Mouse (Mus musculus): Measurements from ENCODE around the gene Oprd1. TPM values are rescaled to one million over a fixed set of nuclear protein-coding genes. Genes with fewer than 3 reads are reported as not detected.
A peak's percentile ranks its signal among the peaks of the same experiment; 100 is the strongest.

Oprd1 gene
- total RNA-seq, 2 experiments from 2014 or later: not detected

DNA sequence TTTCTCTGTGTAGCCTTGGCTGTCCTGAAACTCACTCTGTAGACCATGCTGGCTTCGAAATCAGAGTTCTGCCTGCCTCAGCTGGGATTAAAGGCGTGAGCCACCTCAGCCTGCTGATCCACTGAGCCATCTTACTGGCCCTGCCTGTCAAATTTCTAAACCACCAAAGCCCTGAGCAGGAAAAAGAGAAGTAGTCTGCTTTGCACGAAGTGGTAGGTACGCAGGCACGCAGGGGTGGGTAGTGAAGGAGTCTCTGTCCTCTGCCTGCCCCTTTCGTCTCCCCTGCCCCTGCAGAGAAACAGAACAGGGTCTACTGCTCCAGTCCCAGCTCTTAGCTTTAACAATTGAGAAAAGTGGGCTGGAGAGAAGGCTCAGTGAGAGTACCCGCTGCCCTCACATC is 59.2 kb downstream of the Oprd1 start:
- ATAC-seq (ENCODE audit: poor library complexity, severe bottlenecking): peak; percentile 33; the same call in 1 of the 2 replicates

DNA sequence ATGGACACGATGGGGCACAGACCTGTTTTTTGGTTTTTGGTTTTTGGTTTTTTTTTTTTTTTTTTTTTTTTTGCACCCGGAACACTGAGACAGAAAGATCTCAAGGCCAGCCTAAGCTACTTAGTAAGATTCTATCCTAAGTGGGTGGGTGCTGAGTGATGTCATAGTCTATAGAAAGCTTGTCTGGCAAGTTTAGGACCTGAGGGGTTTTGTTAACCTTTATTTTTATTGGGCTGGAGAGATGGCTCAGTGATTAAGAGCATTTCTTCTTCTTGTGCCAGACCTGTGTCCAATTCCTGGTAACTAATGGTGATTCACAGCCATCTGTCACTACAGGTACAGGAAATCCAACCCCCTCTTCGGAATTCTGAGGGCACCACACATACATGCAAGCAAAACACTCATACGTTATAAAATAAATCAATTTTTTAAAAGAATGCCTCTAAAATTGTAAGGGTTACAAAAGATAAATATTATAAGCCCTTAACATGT is 63.7 kb downstream of the Oprd1 start:
- ATAC-seq (ENCODE audit: poor library complexity, severe bottlenecking): no peak

DNA sequence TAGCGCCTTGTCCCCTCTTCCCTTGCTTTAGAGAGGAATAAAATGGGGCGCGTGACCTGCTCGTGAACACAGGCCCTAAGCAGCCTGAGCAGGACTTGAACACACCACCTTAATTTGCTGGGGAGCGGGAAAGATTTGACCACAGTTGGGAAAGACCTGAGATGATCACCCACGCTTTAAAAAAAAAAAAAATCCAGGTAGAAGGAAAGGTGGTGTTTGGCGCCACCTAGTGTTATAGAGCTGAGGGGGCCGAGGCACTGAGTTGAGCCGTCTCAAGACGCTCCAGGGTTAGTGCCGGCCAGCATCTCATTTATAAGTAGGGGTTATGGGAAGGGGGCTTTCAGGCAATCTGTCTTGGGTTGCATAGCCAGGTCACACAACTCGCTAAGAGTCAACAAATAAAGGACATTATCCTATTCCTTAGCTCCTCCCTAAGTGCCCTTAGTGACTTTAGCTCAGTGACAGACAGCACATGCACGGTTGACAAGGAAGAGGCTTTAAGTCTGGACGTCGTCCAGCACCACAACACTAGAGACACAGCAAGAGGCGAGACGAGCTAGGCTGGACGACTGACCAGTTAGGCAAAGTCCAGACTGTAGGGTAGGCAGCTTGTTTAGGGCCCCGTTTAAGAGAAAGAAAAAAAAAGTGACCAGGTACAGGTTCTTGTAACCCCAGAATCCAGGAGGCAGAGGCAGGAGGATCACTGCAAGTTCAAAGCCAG is 64.6 kb downstream of the Oprd1 start:
- ATAC-seq (ENCODE audit: poor library complexity, severe bottlenecking): peak; percentile 22; the same call in 1 of the 2 replicates

DNA sequence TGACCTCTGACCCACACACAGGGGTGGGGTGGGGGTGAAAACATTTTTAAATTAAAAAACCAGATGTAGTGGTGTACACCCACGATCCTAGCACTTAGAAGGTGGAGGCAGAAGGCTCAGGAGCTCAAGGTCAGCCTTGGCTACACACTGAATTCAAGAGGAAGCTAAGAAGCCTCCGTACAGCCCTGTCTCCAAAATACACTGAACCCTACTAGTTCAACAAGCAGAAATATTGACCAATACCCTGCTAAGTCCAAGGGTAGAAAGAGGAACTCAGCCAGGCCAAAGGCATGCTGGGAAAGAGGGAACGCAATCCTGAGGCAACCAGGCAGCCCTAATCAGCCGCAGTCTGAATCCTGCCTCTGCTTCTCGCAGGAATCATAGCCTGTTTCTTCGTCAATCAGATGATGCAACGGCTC is 66.0 kb downstream of the Oprd1 start:
- ATAC-seq (ENCODE audit: poor library complexity, severe bottlenecking): peak; percentile 55

DNA sequence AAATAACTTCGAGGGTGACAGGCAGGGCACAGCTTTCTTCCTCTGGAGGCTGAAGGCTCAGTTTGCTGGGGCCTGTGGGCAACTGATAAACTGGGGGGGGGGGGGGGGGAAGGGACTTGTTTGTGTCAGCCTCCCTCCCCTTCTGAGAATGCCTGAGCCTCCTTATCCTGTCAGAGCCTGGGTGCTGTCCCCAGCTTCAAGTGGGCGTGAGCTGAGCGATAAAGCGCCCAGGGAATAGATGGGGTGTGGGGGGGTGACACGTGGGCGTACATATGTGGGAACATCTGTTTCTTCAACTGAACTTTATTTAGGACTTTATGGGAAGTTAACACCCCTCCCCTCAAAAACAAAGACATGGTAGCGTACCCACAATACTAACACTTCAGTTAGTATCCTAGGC is 66.8 kb downstream of the Oprd1 start:
- no peak for ATAC-seq (ENCODE audit: poor library complexity, severe bottlenecking)

DNA sequence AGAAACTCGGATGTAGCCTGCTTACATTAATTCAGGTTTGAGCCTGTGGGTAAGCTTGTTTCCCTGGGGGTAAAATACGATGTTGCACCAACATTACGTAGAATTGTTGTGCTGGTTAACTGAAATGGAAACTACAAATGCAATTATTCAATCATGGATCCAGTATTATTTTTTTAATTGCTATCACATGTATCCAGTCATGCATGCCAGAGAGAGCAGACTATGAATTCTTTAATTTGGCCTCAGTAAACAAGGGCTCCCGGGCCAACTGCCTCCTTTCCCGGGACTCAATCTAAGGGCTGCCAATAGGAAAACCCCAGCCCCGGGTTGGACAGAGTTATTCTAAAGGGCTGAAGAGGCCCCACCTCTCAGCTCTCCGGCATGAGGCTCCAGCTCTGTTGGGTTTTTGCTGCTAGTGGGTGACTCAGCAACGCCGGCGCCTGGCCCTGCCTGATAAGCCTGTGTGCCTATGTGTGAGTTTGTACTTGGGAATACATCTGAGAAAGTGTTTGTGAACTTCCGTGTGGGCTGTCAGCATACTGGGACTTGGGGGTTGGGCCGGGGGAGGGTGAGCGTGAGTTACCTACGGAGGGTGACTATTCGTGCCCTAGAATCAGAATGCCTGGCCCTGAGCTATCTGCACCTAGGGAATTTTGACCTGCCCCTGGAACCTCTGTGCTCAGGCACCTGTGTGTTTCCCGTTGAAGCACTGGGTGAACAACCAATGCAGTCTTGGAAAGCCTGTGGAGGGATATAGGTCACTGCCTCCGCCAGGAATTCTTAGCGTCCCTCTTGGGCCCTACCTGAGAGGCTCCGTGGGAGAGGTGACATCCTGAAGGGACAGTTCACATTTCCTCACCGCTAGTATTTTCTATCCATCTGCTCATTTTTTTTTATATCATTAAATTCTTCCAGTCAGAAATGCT is 67.5 kb downstream of the Oprd1 start:
- no peak for ATAC-seq (ENCODE audit: poor library complexity, severe bottlenecking)

DNA sequence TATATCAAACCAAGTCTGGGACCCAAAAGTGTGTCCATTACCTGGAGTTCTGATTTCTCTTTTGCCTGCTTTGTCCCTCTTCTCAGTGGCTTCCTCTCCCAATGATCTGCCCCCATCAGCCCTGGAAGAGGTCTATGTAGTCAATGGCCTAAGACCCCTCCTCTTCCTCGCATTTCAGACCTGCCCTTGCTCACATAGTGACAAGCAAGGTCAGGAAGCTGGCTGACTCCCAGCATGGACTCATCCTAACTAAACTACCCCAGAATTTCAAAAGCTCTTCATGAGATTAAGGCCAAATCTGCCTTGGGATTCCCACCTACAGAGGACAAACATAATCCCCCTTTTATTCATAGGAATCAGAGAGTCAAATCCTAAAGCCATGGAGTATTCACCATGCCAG is 68.5 kb downstream of the Oprd1 start:
- ATAC-seq (ENCODE audit: poor library complexity, severe bottlenecking): no peak

DNA sequence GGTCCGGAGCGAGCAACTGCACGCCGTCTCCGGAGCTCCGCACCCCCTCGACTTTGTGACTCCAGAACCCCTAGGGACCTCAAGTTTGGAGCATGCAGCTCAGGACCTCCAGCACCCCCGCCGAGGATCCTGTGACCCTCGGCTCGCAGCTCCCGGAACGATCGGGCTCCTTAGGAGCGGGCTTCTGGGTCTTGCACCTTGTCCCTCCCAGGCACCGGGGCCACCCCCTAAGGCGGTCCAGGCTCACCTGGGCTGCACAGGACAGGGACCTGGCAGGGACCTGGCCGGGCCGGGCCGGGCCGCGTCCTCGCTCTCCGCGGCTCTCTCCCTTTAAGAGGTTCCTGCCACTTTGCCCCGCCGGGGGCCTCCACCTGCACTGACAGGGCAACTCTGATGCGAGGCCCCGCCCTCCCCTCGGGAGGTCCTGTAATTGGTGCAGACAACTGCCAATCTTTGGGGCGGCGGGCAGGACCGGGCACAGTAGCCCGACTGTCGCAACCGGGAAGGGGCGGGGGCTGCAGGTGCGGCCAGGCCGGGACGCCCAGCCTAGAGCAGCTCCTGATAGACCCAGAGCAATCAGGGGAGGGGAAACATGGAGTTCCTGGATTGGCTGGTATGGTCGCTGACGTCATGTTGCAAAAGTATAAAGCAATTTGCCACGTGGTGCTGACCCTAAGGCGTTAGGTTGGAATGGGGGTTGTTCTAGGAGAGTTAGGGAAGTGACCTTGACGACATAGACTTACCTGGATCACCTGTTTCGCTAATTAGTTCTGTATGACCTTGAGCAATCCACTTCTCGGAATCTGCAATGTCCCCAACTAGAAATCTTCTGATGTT is 69.1 kb downstream of the Oprd1 start, which contains the start of gene Epb41:
TSS of gene Epb41 (minus strand) at position 389 of the 837 bp plus-strand sequence.
- peak; percentile 78 for ATAC-seq (ENCODE audit: poor library complexity, severe bottlenecking)

DNA sequence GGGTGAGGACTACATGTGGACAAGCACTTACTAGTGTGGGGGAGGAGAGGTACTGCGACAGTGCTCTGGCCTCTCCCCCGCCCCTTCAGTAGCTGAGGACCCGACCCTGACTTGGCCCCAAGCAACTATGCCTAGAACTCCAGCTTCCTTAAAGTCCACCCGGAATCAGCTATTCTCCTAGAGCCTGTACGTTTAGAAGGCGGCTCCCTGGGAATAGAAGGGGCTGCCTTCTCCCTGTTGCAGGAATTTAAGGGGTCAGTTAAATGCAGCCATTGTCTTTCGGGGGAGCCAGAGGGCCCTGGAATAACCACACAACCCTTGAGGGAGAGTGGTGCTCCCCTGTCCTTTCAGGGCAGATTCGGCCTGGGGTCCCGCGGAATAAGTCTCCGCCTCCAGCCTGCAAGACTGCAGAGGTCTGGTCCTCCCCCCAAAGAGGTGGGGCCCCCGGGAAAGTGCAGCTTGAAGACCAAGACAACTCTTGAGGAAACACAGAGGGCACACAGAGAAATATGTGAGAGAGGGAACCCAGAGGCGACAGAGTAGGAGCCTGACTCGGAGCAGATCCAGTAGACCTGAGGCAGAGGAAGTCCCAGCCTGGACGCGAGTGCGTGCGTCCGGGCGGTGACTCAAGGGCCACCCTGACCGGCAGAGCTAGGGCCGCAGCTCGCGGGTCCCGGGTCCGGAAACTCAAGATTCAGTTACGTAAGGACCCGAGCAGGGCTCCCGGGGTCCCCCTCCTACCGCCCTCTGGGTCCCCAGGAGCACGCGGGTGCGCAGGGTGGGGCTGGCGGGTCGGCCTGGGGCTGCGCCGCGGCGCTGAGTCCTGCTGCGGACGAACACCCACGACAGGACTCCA is 70.0 kb downstream of the Oprd1 start, which contains the start of gene Gm10300:
TSS of gene Gm10300 (plus strand) at position 621 of the 856 bp plus-strand sequence.
- ATAC-seq (ENCODE audit: poor library complexity, severe bottlenecking): peak; percentile 38

DNA sequence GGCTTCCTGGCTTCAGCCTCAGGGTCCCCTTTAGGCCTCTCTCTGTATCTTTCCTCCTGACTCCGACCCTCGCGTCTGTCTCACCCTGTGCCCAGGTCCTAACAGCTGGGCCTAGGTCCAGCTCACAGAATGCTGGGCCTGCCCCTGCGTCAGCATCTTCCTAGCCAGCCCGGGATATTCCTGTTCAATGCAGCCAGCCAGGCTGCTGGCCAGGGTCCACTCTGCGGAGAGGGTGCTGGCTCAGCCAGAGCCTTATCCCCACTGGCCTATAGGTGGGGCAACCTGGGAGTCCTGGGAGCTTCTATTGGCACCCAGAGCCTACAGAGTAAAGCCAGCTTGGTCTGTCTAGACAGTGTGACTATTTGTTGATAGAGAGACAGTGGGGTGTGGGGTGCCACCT is 71.3 kb downstream of the Oprd1 start:
- ATAC-seq (ENCODE audit: poor library complexity, severe bottlenecking): no peak

DNA sequence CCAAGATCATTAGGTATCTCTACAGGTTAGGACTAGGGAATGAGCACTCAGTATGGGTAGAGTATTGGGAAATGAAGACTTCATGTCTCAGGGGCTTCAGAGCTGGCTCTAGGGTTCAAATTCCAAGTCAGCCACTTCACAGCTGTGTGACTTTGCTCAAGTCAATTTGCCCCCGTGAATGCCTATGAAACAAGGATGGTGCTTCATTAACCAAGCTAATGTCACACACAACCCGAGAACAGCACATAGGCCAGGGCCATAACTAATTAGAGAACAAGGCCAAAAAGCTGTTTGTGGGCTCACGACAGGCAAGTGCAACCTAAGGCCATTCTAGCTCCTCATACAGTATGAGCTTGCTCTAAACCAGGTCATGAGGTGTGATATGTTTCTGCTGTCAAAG is 72.1 kb downstream of the Oprd1 start:
- ATAC-seq (ENCODE audit: poor library complexity, severe bottlenecking): no peak

DNA sequence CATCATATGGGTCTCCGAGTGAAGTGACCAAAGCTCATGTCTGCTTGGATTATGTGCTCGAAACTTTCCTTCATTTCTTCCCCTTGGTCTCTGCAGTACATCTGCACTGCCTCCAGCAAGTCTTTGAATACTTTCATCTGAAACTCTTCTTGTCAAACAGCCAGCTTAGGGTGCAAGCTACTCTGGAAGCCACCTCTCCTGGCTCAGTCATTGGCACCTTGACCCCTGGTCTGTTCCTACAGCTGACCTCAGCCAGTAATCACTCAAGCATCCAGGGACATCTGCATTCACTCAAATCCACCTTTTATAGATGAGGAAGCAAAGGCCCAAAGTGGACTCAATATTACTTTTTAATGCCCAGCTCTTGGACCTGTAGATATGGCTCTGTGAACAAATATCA is 72.6 kb downstream of the Oprd1 start:
- ATAC-seq (ENCODE audit: poor library complexity, severe bottlenecking): no peak

DNA sequence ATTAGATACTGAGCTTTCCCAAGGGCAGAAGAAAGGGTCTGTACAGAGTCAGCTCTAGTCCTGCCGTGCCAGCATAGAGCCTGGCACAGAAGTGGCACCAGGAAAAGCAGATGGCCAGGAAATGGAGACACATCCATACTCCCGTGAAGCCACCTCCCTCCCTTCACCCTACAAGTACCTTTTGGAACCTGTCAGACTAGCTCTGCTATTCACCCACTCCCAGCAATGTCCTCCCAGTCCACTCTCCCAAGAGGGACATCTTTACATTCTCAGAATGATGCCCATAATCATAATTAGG is 76.4 kb downstream of the Oprd1 start:
- ATAC-seq (ENCODE audit: poor library complexity, severe bottlenecking): no peak

DNA sequence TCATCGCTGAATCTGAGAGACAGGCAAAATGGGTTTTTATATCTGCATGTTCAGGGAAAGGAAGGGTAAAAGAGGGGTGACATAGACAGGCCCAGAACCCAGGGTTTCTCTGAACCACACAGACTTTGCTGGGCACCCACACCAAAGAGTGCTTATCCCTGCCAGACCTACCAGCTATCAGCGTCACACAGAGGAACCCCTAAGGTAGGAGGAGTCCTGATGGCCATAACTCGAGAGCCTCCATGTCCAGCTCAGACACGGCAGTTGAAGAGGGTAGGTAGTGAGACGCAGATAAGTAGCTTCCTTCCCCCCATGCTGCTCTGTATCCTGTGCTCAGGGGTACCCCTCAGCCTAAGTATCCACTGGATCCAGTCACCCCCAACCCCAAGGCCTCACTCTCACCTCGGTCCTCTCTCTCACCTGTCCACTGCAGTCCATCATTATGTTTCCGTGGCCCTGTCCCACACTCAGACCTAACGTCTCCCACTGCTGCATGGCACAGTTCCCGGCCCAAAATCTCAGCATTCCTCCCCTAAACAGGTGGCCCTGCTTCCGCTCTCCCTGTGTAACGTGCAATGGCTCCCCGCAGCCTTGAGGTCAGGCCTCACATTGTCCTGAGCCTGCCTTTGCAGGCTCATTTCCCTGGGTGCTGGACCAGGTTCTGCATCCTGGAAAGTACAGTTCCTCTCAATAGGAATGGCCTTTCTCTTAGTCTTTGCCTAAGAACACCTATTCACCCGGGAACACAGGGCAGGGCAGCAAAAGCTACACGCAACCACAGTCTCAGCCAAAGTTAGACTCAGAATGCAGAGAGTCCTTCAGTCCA is 77.0 kb downstream of the Oprd1 start:
- no peak for ATAC-seq (ENCODE audit: poor library complexity, severe bottlenecking)

DNA sequence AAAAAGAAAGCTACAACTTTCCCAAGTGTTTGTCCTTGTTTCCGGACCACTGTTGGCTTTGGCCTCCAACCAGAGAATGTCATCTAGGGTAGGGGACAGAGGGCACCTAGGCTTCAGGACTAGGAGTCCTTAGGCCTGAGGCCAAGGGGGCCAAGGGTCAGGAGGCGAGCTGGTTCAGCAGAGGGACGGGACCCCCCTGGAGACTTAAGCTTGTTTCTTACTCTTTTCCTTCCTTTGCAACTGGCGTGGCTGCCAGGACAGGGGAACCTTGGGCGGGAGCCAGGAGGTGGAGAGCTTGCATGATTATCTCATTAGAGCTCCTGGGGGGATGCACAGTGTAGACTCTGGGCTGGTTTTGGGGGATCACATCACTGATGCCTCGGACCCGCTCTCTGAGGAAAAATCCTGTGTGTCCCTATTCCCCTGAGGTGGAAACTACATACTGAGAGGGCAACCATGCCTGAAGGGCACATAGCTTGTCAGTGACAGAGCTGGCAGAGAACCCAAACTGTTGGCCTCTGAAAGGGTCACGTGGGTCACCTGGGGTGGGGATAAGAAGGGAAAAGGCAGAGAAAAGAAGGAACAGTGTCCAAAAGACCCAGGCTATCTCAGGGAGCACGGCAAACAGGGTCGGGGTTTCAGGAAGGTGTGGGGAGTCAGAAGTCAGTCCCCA is 78.0 kb downstream of the Oprd1 start:
- no peak for ATAC-seq (ENCODE audit: poor library complexity, severe bottlenecking)

DNA sequence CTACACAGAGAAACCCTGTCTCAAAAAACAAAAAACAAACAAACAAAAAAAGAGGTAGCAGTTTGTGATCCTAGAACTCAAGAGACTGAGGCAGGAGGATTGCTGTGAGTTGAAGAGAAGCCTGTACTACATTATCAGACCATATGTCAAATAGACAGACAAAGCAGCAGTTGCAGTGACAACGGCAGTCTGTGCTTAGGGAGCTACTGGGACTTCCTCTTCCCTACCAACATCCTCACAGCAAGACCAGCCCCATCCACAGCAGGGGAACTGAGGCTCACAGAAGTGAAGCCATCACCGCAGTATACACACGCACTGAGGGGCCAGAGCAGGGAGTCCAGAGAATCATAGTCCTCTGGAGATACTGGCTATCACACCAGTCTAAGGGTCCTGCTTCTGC is 78.7 kb downstream of the Oprd1 start:
- peak; percentile 89 for ATAC-seq (ENCODE audit: poor library complexity, severe bottlenecking)

DNA sequence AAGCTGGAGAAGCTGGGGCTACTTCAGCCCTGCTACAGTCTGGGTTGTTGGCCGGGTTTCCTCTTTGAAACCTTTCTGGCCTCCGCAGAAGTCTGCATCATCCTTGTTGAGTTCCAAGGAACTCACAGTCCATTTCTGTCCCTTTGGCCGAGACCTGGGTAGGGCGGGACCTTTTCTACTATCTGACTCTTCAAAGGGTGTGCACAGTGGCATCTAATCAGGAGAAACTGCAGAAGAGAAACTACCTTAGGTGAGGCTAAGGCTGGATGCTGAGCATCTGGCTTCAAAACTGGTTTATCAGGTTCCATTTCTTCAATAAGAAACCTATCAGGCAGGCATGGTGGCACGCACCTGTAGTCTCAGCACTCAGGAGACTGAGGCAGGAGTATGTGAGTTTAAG is 79.7 kb downstream of the Oprd1 start:
- ATAC-seq (ENCODE audit: poor library complexity, severe bottlenecking): no peak
